Mouse (Mus musculus) kidney, adult 2 months (tissue): ENCODE data around the gene Sned1. TPM values are rescaled to one million over a fixed set of nuclear protein-coding genes. Genes with fewer than 3 reads are reported as not detected.

Source experiments
- DNase-seq: peaks from one replicate; pipeline ENCODE4 v3.0.0; 2021
- H3K27ac ChIP-seq: fragments of 200-500 bp; 2 replicates; pipeline ENCODE4 v1.5.1; 2012; ENCODE audit warnings: low read depth, low read length, control low read depth, inconsistent platforms; ENCODE audit not compliant: insufficient read depth
- H3K27me3 ChIP-seq: fragments of 200-500 bp; replicated peaks from 2 replicates; pipeline ENCODE4 v1.6.1; 2012; ENCODE audit warnings: mild to moderate bottlenecking, moderate library complexity, low read length, inconsistent platforms; ENCODE audit not compliant: control insufficient read depth, insufficient read depth
- H3K36me3 ChIP-seq: fragments of 200-500 bp; 2 replicates; pipeline ENCODE4 v1.6.1; 2012; ENCODE audit warnings: mild to moderate bottlenecking, moderate library complexity, low read length, inconsistent platforms; ENCODE audit not compliant: control insufficient read depth, insufficient read depth
- H3K4me1 ChIP-seq: fragments of 200-500 bp; 2 replicates; pipeline ENCODE4 v1.6.1; 2011; ENCODE audit warnings: low read length; ENCODE audit not compliant: control insufficient read depth, insufficient read depth
- H3K4me3 ChIP-seq: fragments of 200-500 bp; 2 replicates; pipeline ENCODE4 v1.5.1; 2011; ENCODE audit warnings: mild to moderate bottlenecking, low read depth, low read length, control low read depth; ENCODE audit not compliant: insufficient read depth
- CTCF ChIP-seq: fragments of 200-500 bp; conservative IDR thresholded peaks from 2 replicates; pipeline ENCODE4 v1.5.1; 2011; ENCODE audit warnings: low read depth, mild to moderate bottlenecking, control low read depth, low read length, moderate library complexity, mixed read lengths; ENCODE audit not compliant: insufficient read depth, insufficient read length
- POLR2A ChIP-seq: fragments of 200-500 bp; IDR thresholded peaks from one replicate; pipeline ENCODE4 v1.6.1; 2011; ENCODE audit warnings: low read depth, low read length, control low read depth
- WGBS: fragments of 180-500 bp; shearing (Covaris S2); methylation state at CpG from one replicate; pipeline ENCODE4 v1.1.7; 2018; 5-methylcytosine and 5-hydroxymethylcytosine counted together
- polyA plus RNA-seq: library from polyadenylated mRNA; depleted of rRNA; stranded (reverse); fragments of >200 nt; gene quantifications from 2 replicates; pipeline ENCODE4 v1.2.3, GENCODE M21; 2012

The Sned1 gene
- polyA plus RNA-seq, 1 experiment = 8.8 TPM

DNA sequence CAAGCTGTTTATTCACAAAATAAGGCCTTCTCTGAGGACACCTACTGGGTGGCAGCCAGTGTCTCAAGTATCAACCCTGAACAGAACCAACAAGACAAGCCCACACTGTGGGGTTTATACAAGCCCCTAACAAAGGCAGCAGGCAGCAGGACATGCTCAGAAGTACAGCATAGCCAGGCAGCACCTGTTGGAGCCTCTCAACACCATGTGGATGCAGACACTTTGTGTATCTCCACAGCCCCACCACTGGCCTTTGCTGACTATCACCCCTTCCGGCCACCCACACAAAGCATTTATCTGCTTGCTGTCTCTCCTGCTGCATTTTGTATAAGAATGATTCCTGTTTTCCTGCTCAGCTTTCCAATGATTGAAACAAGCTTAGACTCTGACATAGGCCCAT, 21.9 kb downstream of the Sned1 start:
- no peaks in the 10 kb centered on the region for H3K36me3 ChIP-seq

DNA sequence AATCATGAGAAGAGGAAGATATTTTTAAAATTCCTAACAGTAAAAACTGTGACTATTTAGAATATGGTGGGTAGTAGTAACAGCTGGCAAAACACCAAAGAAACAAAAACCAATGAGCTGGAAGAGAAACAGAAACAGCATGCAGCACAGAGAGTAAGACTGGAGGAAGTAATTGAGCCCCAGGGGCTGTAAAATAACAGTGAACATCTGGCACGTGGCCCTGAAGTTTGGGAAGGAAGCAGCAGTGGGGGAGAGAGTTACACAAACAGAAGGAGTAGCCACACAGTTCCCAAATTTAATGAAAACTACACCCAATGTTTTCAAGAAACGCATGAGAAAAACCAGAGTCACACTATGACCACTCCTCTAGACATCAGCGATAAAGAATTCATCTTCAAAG, 31.6 kb downstream of the Sned1 start:
- H3K4me3 ChIP-seq = no peak overlapping the region
- 28% methylated on average over 3 of the region's 3 CpGs for WGBS
- H3K27me3 ChIP-seq = no peaks in the 10 kb centered on the region
- H3K4me1 ChIP-seq = no peaks in the 10 kb centered on the region
- no peak for TF ChIP-seq POLR2A
- no peak for TF ChIP-seq CTCF
- no peak overlapping the region for H3K27ac ChIP-seq
- no peaks in the 10 kb centered on the region for H3K36me3 ChIP-seq
- DNase-seq = peak; percentile 23

More for the DNA sequence above, 21.9 kb downstream of the Sned1 start:
- no peak for DNase-seq
- WGBS = 89% methylated on average over 1 of the region's 1 CpGs
- 0 out of 2 replicates have a peak, but pooled peaks cover 2% of the 10 kb centered on the region for H3K4me1 ChIP-seq
- no peak overlapping the region for H3K27ac ChIP-seq
- H3K4me3 ChIP-seq = no peak overlapping the region
- no peaks in the 10 kb centered on the region for H3K27me3 ChIP-seq
- TF ChIP-seq CTCF (no peak), POLR2A (no peak)

DNA sequence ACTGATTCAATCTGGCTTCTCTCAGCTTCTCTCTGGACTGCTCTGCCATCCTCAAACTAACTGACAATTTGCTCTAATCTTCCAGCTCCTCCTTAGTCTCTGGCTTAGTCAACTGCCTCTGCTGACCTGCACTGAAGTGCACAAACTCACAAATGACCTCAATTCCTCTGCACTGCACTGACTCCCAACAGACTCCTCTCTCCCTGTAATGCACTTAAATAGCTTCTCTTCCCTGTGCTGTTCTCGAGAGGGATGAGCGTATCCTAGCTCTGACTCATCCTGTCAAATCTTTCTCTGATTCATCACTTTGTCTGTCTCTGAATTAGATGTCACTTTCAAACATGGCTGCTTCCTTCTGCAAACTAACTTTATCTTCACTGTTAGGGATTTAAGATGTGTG, 32.6 kb downstream of the Sned1 start:
- Histone ChIP-seq H3K27ac (no peak overlapping the region), H3K27me3 (no peaks in the 10 kb centered on the region), H3K36me3 (no peaks in the 10 kb centered on the region), H3K4me1 (no peaks in the 10 kb centered on the region), H3K4me3 (no peak overlapping the region)
- TF ChIP-seq POLR2A (no peak), CTCF (no peak)
- WGBS = 89% methylated on average over 2 of the region's 2 CpGs
- DNase-seq = no peak

DNA sequence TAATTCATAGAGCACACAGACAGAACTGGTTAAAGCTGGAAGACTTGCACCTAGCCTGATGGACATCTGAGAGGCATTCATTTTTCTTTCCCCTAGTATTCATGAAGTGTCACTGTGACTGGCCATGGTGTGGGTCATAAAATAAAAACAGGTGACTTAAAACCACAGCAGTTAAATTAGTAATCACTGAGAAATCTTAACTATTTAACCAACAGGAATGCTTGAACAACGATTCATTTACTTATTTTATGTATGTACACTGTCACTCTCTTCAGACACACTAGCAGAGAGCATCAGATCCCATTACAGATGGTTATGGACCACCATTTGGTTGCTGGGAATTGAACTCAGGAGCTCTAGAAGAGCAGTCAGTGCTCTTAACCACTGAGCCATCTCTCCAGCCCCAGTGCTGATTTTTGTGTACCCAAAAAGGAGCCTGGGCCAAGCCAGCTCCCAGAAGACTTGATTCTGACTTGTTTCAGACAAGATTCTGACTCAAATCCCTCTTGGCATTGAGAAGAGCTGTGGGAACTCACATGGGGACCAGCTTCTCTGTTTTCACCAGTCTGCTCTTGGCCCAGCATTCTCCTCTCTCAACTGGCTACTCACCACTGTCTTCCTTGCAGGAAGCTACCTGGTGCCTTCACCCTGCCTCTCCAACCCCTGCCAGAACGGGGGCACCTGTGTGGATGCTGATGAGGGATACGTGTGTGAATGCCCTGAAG, 35.0 kb downstream of the Sned1 start:
- no peaks in the 10 kb centered on the region for H3K27me3 ChIP-seq
- no peak for DNase-seq
- 74% methylated on average over 3 of the region's 3 CpGs for WGBS
- no peak overlapping the region for H3K4me3 ChIP-seq
- TF ChIP-seq CTCF = no peak
- TF ChIP-seq POLR2A = no peak
- H3K27ac ChIP-seq = no peak overlapping the region
- H3K36me3 ChIP-seq = no peaks in the 10 kb centered on the region
- no peaks in the 10 kb centered on the region for H3K4me1 ChIP-seq

DNA sequence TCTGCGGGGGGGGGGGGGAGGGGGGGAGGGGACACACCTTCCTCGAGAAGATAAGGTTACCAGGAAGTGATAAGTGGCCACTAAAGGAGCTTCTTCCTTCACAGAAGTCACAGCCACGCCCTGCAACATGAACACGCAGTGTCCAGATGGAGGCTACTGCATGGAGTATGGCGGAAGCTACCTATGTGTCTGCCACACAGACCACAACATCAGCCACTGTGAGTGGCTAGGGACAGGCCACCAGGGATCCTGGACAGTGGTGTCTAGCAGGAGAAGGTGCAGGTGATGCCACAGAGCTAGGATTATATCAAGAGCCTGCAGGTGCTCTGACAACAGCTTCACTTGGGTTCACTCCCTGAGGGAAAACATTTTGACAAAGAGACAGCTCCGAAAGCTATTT, 36.1 kb downstream of the Sned1 start:
- Histone ChIP-seq H3K4me3 (no peak overlapping the region), H3K4me1 (no peaks in the 10 kb centered on the region), H3K36me3 (no peaks in the 10 kb centered on the region), H3K27ac (no peak overlapping the region), H3K27me3 (no peaks in the 10 kb centered on the region)
- no peak for DNase-seq
- 75% methylated on average over 6 of the region's 6 CpGs for WGBS
- TF ChIP-seq POLR2A (no peak), CTCF (no peak)

DNA sequence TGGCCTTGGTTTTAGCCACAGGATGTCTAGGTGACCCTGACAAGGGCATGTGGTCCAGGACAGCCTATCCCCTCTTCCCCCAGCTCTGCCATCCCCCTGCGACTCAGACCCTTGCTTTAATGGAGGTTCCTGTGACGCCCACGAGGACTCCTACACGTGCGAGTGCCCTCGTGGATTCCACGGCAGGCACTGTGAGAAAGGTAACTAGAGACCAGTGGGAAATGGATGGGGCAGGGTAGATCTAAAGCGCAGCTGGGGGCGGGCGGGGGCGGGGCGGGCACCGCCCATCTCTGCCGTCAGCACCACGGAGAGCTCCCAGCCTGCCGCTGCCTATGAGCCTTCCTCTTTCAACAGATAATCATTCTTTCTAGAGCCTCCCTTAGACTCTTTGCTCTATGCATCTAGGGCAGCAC, 36.8 kb downstream of the Sned1 start:
- Histone ChIP-seq H3K36me3 (no peaks in the 10 kb centered on the region), H3K27ac (no peak overlapping the region), H3K4me3 (no peak overlapping the region), H3K4me1 (no peaks in the 10 kb centered on the region), H3K27me3 (no peaks in the 10 kb centered on the region)
- TF ChIP-seq POLR2A = no peak
- TF ChIP-seq CTCF = no peak
- DNase-seq = peak; percentile 12
- WGBS = 8% methylated on average over 15 of the region's 16 CpGs

DNA sequence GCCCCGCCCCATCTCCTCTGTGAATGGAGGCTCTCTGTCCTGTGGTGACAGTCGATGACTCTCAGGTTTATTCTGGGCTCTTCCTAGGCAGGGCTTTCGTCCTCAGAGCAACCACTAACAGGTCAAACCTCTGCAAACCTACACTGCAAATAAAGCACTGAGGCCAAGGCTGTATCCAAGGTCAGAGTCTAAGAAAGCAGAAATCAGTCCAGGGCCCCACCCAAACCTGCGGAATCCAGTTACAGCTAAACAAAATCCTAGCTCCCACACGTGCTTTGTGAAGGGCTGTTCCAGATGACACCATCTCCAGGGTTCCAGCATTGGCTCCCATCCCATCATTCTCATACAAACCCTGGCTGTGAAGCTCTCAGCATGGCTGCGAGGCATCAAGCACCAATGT, 39.9 kb downstream of the Sned1 start:
- H3K36me3 ChIP-seq = no peaks in the 10 kb centered on the region
- TF ChIP-seq CTCF (no peak), POLR2A (no peak)
- 67% methylated on average over 6 of the region's 6 CpGs for WGBS
- no peak overlapping the region for H3K4me3 ChIP-seq
- H3K4me1 ChIP-seq = no peaks in the 10 kb centered on the region; the same call in 1 of the 2 replicates
- H3K27ac ChIP-seq = no peak overlapping the region
- DNase-seq = no peak
- no peaks in the 10 kb centered on the region for H3K27me3 ChIP-seq
